Mouse (Mus musculus) forebrain, embryonic 13.5 days (tissue): Measurements from ENCODE around the gene Hnrnpa1. TPM values are rescaled to one million over a fixed set of nuclear protein-coding genes. Genes with fewer than 3 reads are reported as not detected.

ENCODE experiments used
- ATAC-seq: fragments of 200-750 bp; cut with Nextera tagmentation; 2 replicates; pipeline ENCODE4 v1.8.0; 2017
- H3K27ac ChIP-seq: fragments of 300-500 bp; sonication (generic); 2 replicates; pipeline ENCODE4 v1.5.1; 2015; ENCODE audit warnings: inconsistent platforms, mild to moderate bottlenecking, moderate library complexity
- H3K27me3 ChIP-seq: fragments of 300-500 bp; sonication (generic); 2 replicates; pipeline ENCODE4 v1.6.1; 2015; ENCODE audit warnings: mild to moderate bottlenecking, inconsistent platforms
- H3K36me3 ChIP-seq: fragments of 300-500 bp; sonication (generic); 2 replicates; pipeline ENCODE4 v1.6.1; 2015; ENCODE audit warnings: mild to moderate bottlenecking, inconsistent platforms; ENCODE audit not compliant: poor library complexity, severe bottlenecking
- H3K4me1 ChIP-seq: fragments of 300-500 bp; sonication (generic); 2 replicates; pipeline ENCODE4 v1.6.1; 2015; ENCODE audit warnings: inconsistent platforms
- H3K4me2 ChIP-seq: fragments of 300-500 bp; sonication (generic); 2 replicates; pipeline ENCODE4 v1.6.1; 2015; ENCODE audit warnings: inconsistent platforms, mild to moderate bottlenecking, moderate library complexity
- H3K4me3 ChIP-seq: fragments of 300-500 bp; sonication (generic); 2 replicates; pipeline ENCODE4 v1.5.1; 2015; ENCODE audit warnings: mild to moderate bottlenecking, inconsistent platforms
- H3K9ac ChIP-seq: fragments of 300-500 bp; sonication (generic); 2 replicates; pipeline ENCODE4 v1.6.1; 2015; ENCODE audit warnings: mild to moderate bottlenecking, inconsistent platforms
- H3K9me3 ChIP-seq: fragments of 300-500 bp; sonication (generic); replicated peaks from 2 replicates; pipeline ENCODE4 v1.6.1; 2016; ENCODE audit warnings: inconsistent platforms
- WGBS: fragments of 180-500 bp; shearing (Covaris S2); methylation state at CpG from one replicate; pipeline ENCODE4 v1.1.7; 2015; 5-methylcytosine and 5-hydroxymethylcytosine counted together
- polyA plus RNA-seq: library from polyadenylated mRNA; unstranded; fragments of >200 nt; fragmentation: Nextera tagmentation; extraction: Ambion mirVana; gene quantifications from 2 replicates; pipeline ENCODE4 v1.2.1, GENCODE M21; 2015

The Hnrnpa1 gene
- 1,312 and 1,385 TPM in 2 replicates for polyA plus RNA-seq

GRCm38 (mm10) chr15:103240160-103241028 is at the start of gene Hnrnpa1:
TSS of gene Hnrnpa1 (plus strand) at chr15:103240432.
- Histone ChIP-seq H3K9ac (peak within 1 kb of the TSS; percentile 80), H3K27me3 (no peaks in the 10 kb centered on the region), H3K9me3 (no peaks in the 10 kb centered on the region), H3K36me3 (peaks cover 48% of the 10 kb centered on the region), H3K4me2 (peak within 1 kb of the TSS; percentile 96), H3K4me3 (peak within 1 kb of the TSS; percentile 64), H3K4me1 (peaks cover 53% of the 10 kb centered on the region), H3K27ac (peak within 1 kb of the TSS; percentile 92)
- ATAC-seq, result peak; percentile 92
- under 1% methylated on average over 47 of the region's 47 CpGs for WGBS

- Histone ChIP-seq H3K4me2 (no peak overlapping the region), H3K27ac (no peak overlapping the region; the same call in 1 of the 2 replicates), H3K36me3 (peaks cover 55% of the 10 kb centered on the region), H3K4me3 (no peak overlapping the region), H3K9me3 (no peaks in the 10 kb centered on the region), H3K4me1 (no peaks in the 10 kb centered on the region), H3K27me3 (no peaks in the 10 kb centered on the region), H3K9ac (no peak overlapping the region)
- ATAC-seq, result no peak
- 67% methylated on average over 10 of the region's 10 CpGs for whole genome bisulfite sequencing
Measured at GRCm38 (mm10) chr15:103190531-103191462, 49.4 kb upstream of the Hnrnpa1 start.

GRCm38 (mm10) chr15:103193606-103194005 is 46.6 kb upstream of the Hnrnpa1 start:
- Histone ChIP-seq H3K27ac (no peak overlapping the region), H3K36me3 (peaks cover 79% of the 10 kb centered on the region), H3K27me3 (no peaks in the 10 kb centered on the region), H3K4me1 (no peaks in the 10 kb centered on the region), H3K9me3 (no peaks in the 10 kb centered on the region), H3K4me3 (no peak overlapping the region), H3K9ac (no peak overlapping the region), H3K4me2 (no peak overlapping the region)
- WGBS, result 92% methylated on average over 2 of the region's 2 CpGs
- no peak for ATAC-seq

- whole genome bisulfite sequencing, result 81% methylated on average over 1 of the region's 1 CpGs
- ATAC-seq, result no peak
- Histone ChIP-seq H3K4me1 (no peaks in the 10 kb centered on the region), H3K36me3 (peaks cover 86% of the 10 kb centered on the region), H3K9ac (no peak overlapping the region), H3K27ac (no peak overlapping the region), H3K27me3 (no peaks in the 10 kb centered on the region), H3K4me3 (no peak overlapping the region), H3K9me3 (no peaks in the 10 kb centered on the region), H3K4me2 (no peak overlapping the region)
Measured at GRCm38 (mm10) chr15:103196835-103197234, 43.4 kb upstream of the Hnrnpa1 start.

GRCm38 (mm10) chr15:103197785-103198184 is 42.4 kb upstream of the Hnrnpa1 start:
- no peaks in the 10 kb centered on the region for H3K9me3 ChIP-seq
- 70% methylated on average over 4 of the region's 4 CpGs for WGBS
- no peak overlapping the region for H3K4me3 ChIP-seq
- H3K27ac ChIP-seq, result peak overlapping the region; percentile 36; the same call in 1 of the 2 replicates
- H3K4me1 ChIP-seq, result no peaks in the 10 kb centered on the region
- peak; percentile 62; the same call in 1 of the 2 replicates for ATAC-seq
- no peaks in the 10 kb centered on the region for H3K27me3 ChIP-seq
- H3K9ac ChIP-seq, result no peak overlapping the region
- H3K4me2 ChIP-seq, result no peak overlapping the region
- peaks cover 85% of the 10 kb centered on the region for H3K36me3 ChIP-seq

- ATAC-seq, result no peak
- no peak overlapping the region for H3K27ac ChIP-seq
Measured at GRCm38 (mm10) chr15:103202088-103202793, 38.0 kb upstream of the Hnrnpa1 start.

GRCm38 (mm10) chr15:103205156-103205555 is 35.1 kb upstream of the Hnrnpa1 start:
- 58% methylated on average over 2 of the region's 2 CpGs for WGBS
- Histone ChIP-seq H3K27me3 (no peaks in the 10 kb centered on the region), H3K4me2 (no peak overlapping the region), H3K9ac (no peak overlapping the region), H3K36me3 (peaks cover 78% of the 10 kb centered on the region), H3K4me1 (no peaks in the 10 kb centered on the region), H3K9me3 (no peaks in the 10 kb centered on the region), H3K4me3 (no peak overlapping the region), H3K27ac (no peak overlapping the region)
- ATAC-seq, result no peak

More at GRCm38 (mm10) chr15:103202088-103202793, 38.0 kb upstream of the Hnrnpa1 start:
- H3K27me3 ChIP-seq, result no peaks in the 10 kb centered on the region
- peaks cover 78% of the 10 kb centered on the region for H3K36me3 ChIP-seq
- H3K4me2 ChIP-seq, result no peak overlapping the region
- H3K9me3 ChIP-seq, result no peaks in the 10 kb centered on the region
- H3K9ac ChIP-seq, result no peak overlapping the region
- H3K4me3 ChIP-seq, result no peak overlapping the region
- WGBS, result 80% methylated on average over 6 of the region's 6 CpGs
- H3K4me1 ChIP-seq, result no peaks in the 10 kb centered on the region

GRCm38 (mm10) chr15:103214149-103214548 is 26.1 kb upstream of the Hnrnpa1 start:
- Histone ChIP-seq H3K36me3 (peaks cover 38% of the 10 kb centered on the region), H3K27ac (peak overlapping the region; percentile 73), H3K9me3 (no peaks in the 10 kb centered on the region), H3K4me1 (peaks cover 48% of the 10 kb centered on the region), H3K9ac (peak overlapping the region; percentile 56), H3K4me2 (peak overlapping the region; percentile 56), H3K4me3 (peak overlapping the region; percentile 31), H3K27me3 (no peaks in the 10 kb centered on the region)
- ATAC-seq, result no peak
- WGBS, result 3% methylated on average over 2 of the region's 2 CpGs

- peaks cover 28% of the 10 kb centered on the region for H3K36me3 ChIP-seq
- peak overlapping the region; percentile 64 for H3K9ac ChIP-seq
- H3K9me3 ChIP-seq, result no peaks in the 10 kb centered on the region
- H3K4me2 ChIP-seq, result peak overlapping the region; percentile 65
- peak; percentile 98 for ATAC-seq
- H3K27me3 ChIP-seq, result no peaks in the 10 kb centered on the region
- WGBS, result under 1% methylated on average over 15 of the region's 15 CpGs
- H3K27ac ChIP-seq, result peak overlapping the region; percentile 94
- peak overlapping the region; percentile 47 for H3K4me3 ChIP-seq
- H3K4me1 ChIP-seq, result peaks cover 48% of the 10 kb centered on the region
Measured at GRCm38 (mm10) chr15:103214971-103215907, 25.0 kb upstream of the Hnrnpa1 start.

GRCm38 (mm10) chr15:103216052-103216451 is 24.2 kb upstream of the Hnrnpa1 start:
- Histone ChIP-seq H3K9ac (peak overlapping the region; percentile 23), H3K4me1 (peaks cover 52% of the 10 kb centered on the region), H3K36me3 (peaks cover 20% of the 10 kb centered on the region), H3K27ac (peak overlapping the region; percentile 94), H3K4me3 (peak overlapping the region; percentile 47), H3K27me3 (no peaks in the 10 kb centered on the region), H3K9me3 (no peaks in the 10 kb centered on the region), H3K4me2 (peak overlapping the region; percentile 65)
- WGBS, result 11% methylated on average over 2 of the region's 2 CpGs
- peak; percentile 22; the same call in 1 of the 2 replicates for ATAC-seq
